Mouse (Mus musculus) spleen, adult 12 weeks (tissue): Measurements from ENCODE around the gene Gm10800.
"Not testable (repeated sequence)": the region's sequence is repeated elsewhere in the genome, so short reads cannot be mapped to it uniquely, and the experiment has no call there.

Experiments
- DNase-seq: peaks from one replicate; pipeline ENCODE4 v3.0.0; 2022; ENCODE audit warnings: low spot score

The Gm10800 gene

GRCm38 (mm10) chr2:98667201-98667600, at the start of gene Gm10800:
Gene Gm10800 (minus strand): TSS chr2:98667301.
- DNase-seq: not testable (repeated sequence)

- no peak for DNase-seq
Observed at GRCm38 (mm10) chr2:98697533-98697932, 30.4 kb upstream of the Gm10800 start.

GRCm38 (mm10) chr2:98661937-98662336, 5.2 kb downstream of the Gm10800 start, which contains the start of gene Gm10801:
Gene Gm10801 (plus strand): TSS chr2:98662237.
- DNase-seq: not testable (repeated sequence)
